Mouse (Mus musculus): Measurements from ENCODE around the gene Fer1l5.

- TF ChIP-seq CTCF (IDR thresholded peaks at IDR 0.05; ENCODE audit: low read depth, low read length) (no peak), POLR2A (IDR thresholded peaks at IDR 0.05; ENCODE audit: extremely low read depth, insufficient read depth, low read length) (no peak)
These were observed 65.1 kb downstream of the Fer1l5 start for GRCm38 (mm10) chr1:36437223-36437622.
